Mouse (Mus musculus) cerebellum, adult 2 months (tissue): ENCODE data around the gene Prkag1. TPM values are rescaled to one million over a fixed set of nuclear protein-coding genes. Genes with fewer than 3 reads are reported as not detected.
A peak's percentile ranks its signal among the peaks of the same experiment; 100 is the strongest.

Experiments used
- DNase-seq, 2 experiments: peaks; one replicate each; pipeline ENCODE4 v3.0.0; 2021
- H3K27ac ChIP-seq: fragments of 200-500 bp; 2 replicates; pipeline ENCODE4 v1.5.1; 2012; ENCODE audit warnings: low read length, control low read depth, inconsistent platforms; ENCODE audit not compliant: insufficient read depth
- H3K27me3 ChIP-seq: fragments of 200-500 bp; 2 replicates; pipeline ENCODE4 v1.6.1; 2012; ENCODE audit warnings: inconsistent platforms, mild to moderate bottlenecking, low read length, moderate library complexity; ENCODE audit not compliant: control insufficient read depth, insufficient read depth
- H3K4me1 ChIP-seq: fragments of 200-500 bp; 2 replicates; pipeline ENCODE4 v1.6.1; 2011; ENCODE audit warnings: low read length; ENCODE audit not compliant: control insufficient read depth, insufficient read depth
- H3K4me3 ChIP-seq: fragments of 200-500 bp; replicated peaks from 2 replicates; pipeline ENCODE3; 2011; ENCODE audit warnings: mild to moderate bottlenecking, low read depth, low read length, control low read depth; ENCODE audit not compliant: insufficient read depth
- CTCF ChIP-seq: fragments of 200-500 bp; IDR thresholded peaks from 2 replicates; pipeline ENCODE4 v1.5.1; 2011; ENCODE audit warnings: low read depth, mild to moderate bottlenecking, control low read depth, low read length, moderate library complexity, borderline replicate concordance; ENCODE audit not compliant: insufficient read depth
- POLR2A ChIP-seq: fragments of 200-500 bp; IDR thresholded peaks from 2 replicates; pipeline ENCODE4 v1.6.1; 2011; ENCODE audit warnings: low read length, control low read depth, borderline replicate concordance; ENCODE audit not compliant: insufficient read depth
- WGBS: fragments of 180-500 bp; shearing (Covaris S2); methylation state at CpG from one replicate; pipeline ENCODE4 v1.1.7; 2018; 5-methylcytosine and 5-hydroxymethylcytosine counted together
- polyA plus RNA-seq: library from polyadenylated mRNA; depleted of rRNA; stranded (reverse); fragments of >200 nt; gene quantifications from 2 replicates; pipeline ENCODE4 v1.2.3, GENCODE M21; 2012

Gene Prkag1
- polyA plus RNA-seq, 1 experiment = 93.6 TPM

DNA sequence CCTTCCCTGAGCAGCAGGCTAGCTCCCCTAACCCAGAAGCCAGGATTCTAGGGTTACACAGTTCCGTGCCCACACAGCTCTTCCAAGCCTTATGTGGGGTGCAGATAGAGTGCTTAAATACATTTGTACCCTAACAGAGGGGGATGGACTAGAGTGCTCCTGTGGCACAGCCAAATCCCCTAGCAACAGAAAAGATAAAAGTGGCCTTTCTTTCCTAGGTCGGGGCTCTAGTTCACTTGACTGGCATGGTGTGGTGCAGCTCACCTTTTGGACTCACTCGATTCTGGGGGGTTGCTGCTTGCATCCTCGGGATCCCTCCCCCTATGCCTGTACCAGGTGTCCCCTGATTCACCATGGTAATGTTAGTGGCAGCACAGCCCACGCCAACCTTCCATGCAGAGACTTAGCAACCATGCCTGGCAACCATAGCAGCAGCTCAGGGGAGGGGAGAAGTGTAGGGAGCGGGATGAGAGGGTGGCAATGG lies 22.6 kb downstream of the Prkag1 start:
- no peak overlapping the region for H3K27ac ChIP-seq
- DNase-seq = no peak
- no peak overlapping the region for H3K4me3 ChIP-seq
- WGBS = 7% methylated on average over 6 of the region's 6 CpGs
- TF ChIP-seq POLR2A (no peak), CTCF (no peak)
- H3K4me1 ChIP-seq = peaks cover 6% of the 10 kb centered on the region; the same call in 1 of the 2 replicates
- H3K27me3 ChIP-seq = peaks cover 3% of the 10 kb centered on the region; the same call in 1 of the 2 replicates

GRCm38 (mm10) chr15:98807895-98808650 lies 23.2 kb downstream of the Prkag1 start:
- peak overlapping the region; percentile 11 for H3K4me3 ChIP-seq
- DNase-seq = peak in 1 of 2 experiments; percentile 30
- 1% methylated on average over 34 of the region's 34 CpGs for WGBS
- peaks cover 6% of the 10 kb centered on the region; the same call in 1 of the 2 replicates for H3K4me1 ChIP-seq
- TF ChIP-seq CTCF = no peak
- TF ChIP-seq POLR2A = no peak
- H3K27ac ChIP-seq = no peak overlapping the region
- H3K27me3 ChIP-seq = peaks cover 3% of the 10 kb centered on the region; the same call in 1 of the 2 replicates

- TF ChIP-seq POLR2A = no peak
- no peak for TF ChIP-seq CTCF
- 3% methylated on average over 58 of the region's 58 CpGs for WGBS
- Histone ChIP-seq H3K4me3 (no peak overlapping the region), H3K27ac (no peak overlapping the region), H3K4me1 (peaks cover 6% of the 10 kb centered on the region; the same call in 1 of the 2 replicates), H3K27me3 (peaks cover 3% of the 10 kb centered on the region; the same call in 1 of the 2 replicates)
- no peak for DNase-seq
These were observed 24.2 kb downstream of the Prkag1 start for GRCm38 (mm10) chr15:98806809-98807770.

GRCm38 (mm10) chr15:98806071-98806808 lies 25.1 kb downstream of the Prkag1 start:
- TF ChIP-seq POLR2A = no peak
- no peak for TF ChIP-seq CTCF
- H3K4me1 ChIP-seq = peaks cover 6% of the 10 kb centered on the region; the same call in 1 of the 2 replicates
- WGBS = 31% methylated on average over 30 of the region's 30 CpGs
- no peak overlapping the region for H3K27ac ChIP-seq
- H3K27me3 ChIP-seq = peaks cover 3% of the 10 kb centered on the region; the same call in 1 of the 2 replicates
- no peak overlapping the region for H3K4me3 ChIP-seq
- no peak for DNase-seq

DNA sequence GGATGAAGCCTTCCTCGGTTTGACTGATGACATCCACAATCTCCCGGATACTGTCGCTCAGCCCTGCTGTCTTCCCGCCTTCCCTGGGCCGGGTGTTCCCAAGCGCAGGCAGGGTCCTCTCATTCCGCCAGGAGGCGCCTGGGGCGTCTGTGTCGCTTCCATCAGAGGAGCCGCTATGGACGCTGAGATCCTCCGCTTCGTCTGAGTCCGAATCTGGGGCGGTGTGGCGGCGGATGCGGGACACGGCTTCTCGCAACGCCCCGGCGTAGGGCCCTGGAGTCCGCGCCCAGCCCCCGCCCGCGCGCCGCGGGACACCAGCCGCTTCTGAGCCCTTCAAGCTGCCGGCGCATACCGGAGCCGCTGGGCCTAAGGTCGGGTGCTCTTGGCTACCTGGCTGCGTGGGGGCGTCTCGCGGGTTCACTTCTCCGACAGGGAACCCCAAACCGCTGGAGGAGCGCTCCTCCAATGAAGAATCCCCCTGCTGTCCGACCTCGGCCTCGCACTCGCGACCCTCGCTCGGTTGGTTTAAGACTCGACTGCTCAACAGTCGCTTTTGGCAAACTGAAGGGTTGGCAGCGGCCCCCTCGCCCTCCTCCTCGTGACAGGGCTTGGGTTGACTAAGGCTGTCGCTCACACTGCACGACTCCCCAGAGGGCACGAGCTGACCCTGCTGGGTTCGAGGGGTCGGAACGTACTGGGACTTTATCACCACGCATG lies 25.8 kb downstream of the Prkag1 start:
- peak; percentile 65 to 72 for DNase-seq
- Histone ChIP-seq H3K4me3 (peak overlapping the region; percentile 46), H3K27ac (no peak overlapping the region), H3K4me1 (peaks cover 6% of the 10 kb centered on the region; the same call in 1 of the 2 replicates), H3K27me3 (peaks cover 3% of the 10 kb centered on the region; the same call in 1 of the 2 replicates)
- no peak for TF ChIP-seq POLR2A
- TF ChIP-seq CTCF = peak; percentile 45; the same call in 1 of the 2 replicates
- WGBS = 3% methylated on average over 63 of the region's 64 CpGs

DNA sequence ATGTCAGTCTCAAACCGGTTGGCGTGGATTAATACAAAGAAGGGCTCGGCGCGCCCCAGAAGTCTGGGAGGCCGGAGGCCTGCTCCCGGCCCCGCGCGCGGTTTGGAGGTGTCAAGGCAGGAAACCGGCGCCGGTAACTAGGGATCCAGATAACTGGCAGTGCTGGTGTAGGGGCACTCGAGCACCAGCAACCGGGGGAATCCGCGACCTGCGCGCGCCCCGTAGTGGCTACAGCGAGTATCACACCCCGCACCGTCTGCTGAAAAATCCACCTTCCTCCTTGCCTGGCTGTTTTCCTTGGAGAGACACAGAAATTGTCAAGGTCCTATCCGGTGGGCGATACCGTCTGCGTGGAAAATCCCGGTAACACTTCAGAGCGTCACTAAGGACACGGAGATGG lies 27.3 kb downstream of the Prkag1 start:
- no peak overlapping the region for H3K4me3 ChIP-seq

More for the DNA sequence above, 27.3 kb downstream of the Prkag1 start:
- TF ChIP-seq CTCF (peak; percentile 77), POLR2A (no peak)
- H3K27me3 ChIP-seq = peaks cover 3% of the 10 kb centered on the region; the same call in 1 of the 2 replicates
- H3K4me1 ChIP-seq = peaks cover 6% of the 10 kb centered on the region; the same call in 1 of the 2 replicates
- peak; percentile 84 to 92 for DNase-seq
- WGBS = under 1% methylated on average over 32 of the region's 32 CpGs
- H3K27ac ChIP-seq = no peak overlapping the region
